Mouse (Mus musculus): ENCODE results near the gene Slc30a7. TPM values are rescaled to one million over a fixed set of nuclear protein-coding genes. Genes with fewer than 3 reads are reported as not detected.

The Slc30a7 gene
- polyA plus RNA-seq, 1 experiment from 2014 or later: 27.8 TPM

GRCm38 (mm10) chr3:115979000-115979399, 28.2 kb downstream of the Slc30a7 start:
- WGBS: 36% methylated on average over 1 of the region's 1 CpGs
- Histone ChIP-seq H3K9ac (ENCODE audit: low read depth, low read length) (no peak overlapping the region), H3K27me3 (replicated peaks; ENCODE audit: control insufficient read depth, insufficient read depth, low read length) (no peaks in the 10 kb centered on the region), H3K4me3 (ENCODE audit: low read depth, low read length) (no peak overlapping the region), H3K4me1 (replicated peaks; ENCODE audit: control insufficient read depth, insufficient read depth, low read length) (no peaks in the 10 kb centered on the region), H3K36me3 (ENCODE audit: control insufficient read depth, insufficient read depth, low read length) (peaks cover 13% of the 10 kb centered on the region; the same call in 1 of the 2 replicates), H3K27ac (ENCODE audit: low read depth, low read length) (no peak overlapping the region), H3K4me2 (no peak overlapping the region), H3K9me3 (ENCODE audit: control insufficient read depth, low read length) (no peaks in the 10 kb centered on the region)
- ATAC-seq (replicated peaks; ENCODE audit: low FRiP score) (no peak), DNase-seq (ENCODE audit: low spot score) (no peak)

GRCm38 (mm10) chr3:115974995-115975394, 32.2 kb downstream of the Slc30a7 start:
- H3K4me3 ChIP-seq (ENCODE audit: low read depth, low read length): no peak overlapping the region
- H3K27me3 ChIP-seq (replicated peaks; ENCODE audit: control insufficient read depth, insufficient read depth, low read length): no peaks in the 10 kb centered on the region
- no peak for DNase-seq (ENCODE audit: low spot score)
- no peaks in the 10 kb centered on the region for H3K4me1 ChIP-seq (replicated peaks; ENCODE audit: control insufficient read depth, insufficient read depth, low read length)
- no peak for ATAC-seq (replicated peaks; ENCODE audit: low FRiP score)
- peaks cover 10% of the 10 kb centered on the region; the same call in 1 of the 2 replicates for H3K36me3 ChIP-seq (ENCODE audit: control insufficient read depth, insufficient read depth, low read length)
- no peaks in the 10 kb centered on the region for H3K9me3 ChIP-seq (ENCODE audit: control insufficient read depth, low read length)
- no peak overlapping the region for H3K27ac ChIP-seq (ENCODE audit: low read depth, low read length)
- no peak overlapping the region for H3K9ac ChIP-seq (ENCODE audit: low read depth, low read length)
- 92% methylated on average over 10 of the region's 10 CpGs for WGBS
- H3K4me2 ChIP-seq: no peak overlapping the region

- no peak overlapping the region for H3K27ac ChIP-seq (ENCODE audit: low read depth, low read length)
- no peaks in the 10 kb centered on the region for H3K9me3 ChIP-seq (ENCODE audit: control insufficient read depth, low read length)
- no peaks in the 10 kb centered on the region for H3K27me3 ChIP-seq (replicated peaks; ENCODE audit: control insufficient read depth, insufficient read depth, low read length)
- H3K9ac ChIP-seq (ENCODE audit: low read depth, low read length): no peak overlapping the region
- H3K36me3 ChIP-seq (ENCODE audit: control insufficient read depth, insufficient read depth, low read length): peaks cover 6% of the 10 kb centered on the region; the same call in 1 of the 2 replicates
- ATAC-seq (replicated peaks; ENCODE audit: low FRiP score) (no peak), DNase-seq (ENCODE audit: low spot score) (no peak)
- no peak overlapping the region for H3K4me3 ChIP-seq (ENCODE audit: low read depth, low read length)
- H3K4me1 ChIP-seq (replicated peaks; ENCODE audit: control insufficient read depth, insufficient read depth, low read length): no peaks in the 10 kb centered on the region
- WGBS: 86% methylated on average over 6 of the region's 6 CpGs
- no peak overlapping the region for H3K4me2 ChIP-seq
Measured at GRCm38 (mm10) chr3:115974228-115974627, 33.0 kb downstream of the Slc30a7 start.

GRCm38 (mm10) chr3:115971891-115972646, 35.1 kb downstream of the Slc30a7 start:
- ATAC-seq (replicated peaks; ENCODE audit: low FRiP score): no peak
- H3K4me3 ChIP-seq (ENCODE audit: low read depth, low read length): no peak overlapping the region
- no peak overlapping the region for H3K9ac ChIP-seq (ENCODE audit: low read depth, low read length)
- peaks cover 4% of the 10 kb centered on the region; the same call in 1 of the 2 replicates for H3K36me3 ChIP-seq (ENCODE audit: control insufficient read depth, insufficient read depth, low read length)
- DNase-seq (ENCODE audit: low spot score): no peak
- H3K4me1 ChIP-seq (replicated peaks; ENCODE audit: control insufficient read depth, insufficient read depth, low read length): no peaks in the 10 kb centered on the region
- no peak overlapping the region for H3K27ac ChIP-seq (ENCODE audit: low read depth, low read length)
- no peak overlapping the region for H3K4me2 ChIP-seq
- H3K27me3 ChIP-seq (replicated peaks; ENCODE audit: control insufficient read depth, insufficient read depth, low read length): no peaks in the 10 kb centered on the region
- H3K9me3 ChIP-seq (ENCODE audit: control insufficient read depth, low read length): no peaks in the 10 kb centered on the region
- WGBS: 89% methylated on average over 14 of the region's 14 CpGs

- H3K4me2 ChIP-seq: no peak overlapping the region
- no peaks in the 10 kb centered on the region for H3K9me3 ChIP-seq (ENCODE audit: control insufficient read depth, low read length)
- 92% methylated on average over 20 of the region's 20 CpGs for WGBS
- H3K27ac ChIP-seq (ENCODE audit: low read depth, low read length): no peak overlapping the region
- H3K4me1 ChIP-seq (replicated peaks; ENCODE audit: control insufficient read depth, insufficient read depth, low read length): no peaks in the 10 kb centered on the region
- H3K4me3 ChIP-seq (ENCODE audit: low read depth, low read length): no peak overlapping the region
- no peak for DNase-seq (ENCODE audit: low spot score)
- ATAC-seq (replicated peaks; ENCODE audit: low FRiP score): no peak
- no peaks in the 10 kb centered on the region for H3K27me3 ChIP-seq (replicated peaks; ENCODE audit: control insufficient read depth, insufficient read depth, low read length)
- H3K36me3 ChIP-seq (ENCODE audit: control insufficient read depth, insufficient read depth, low read length): peaks cover 4% of the 10 kb centered on the region; the same call in 1 of the 2 replicates
- no peak overlapping the region for H3K9ac ChIP-seq (ENCODE audit: low read depth, low read length)
Measured at GRCm38 (mm10) chr3:115971045-115971785, 36.0 kb downstream of the Slc30a7 start.

GRCm38 (mm10) chr3:115968745-115969530, 38.3 kb downstream of the Slc30a7 start:
- 84% methylated on average over 10 of the region's 10 CpGs for WGBS
- Histone ChIP-seq H3K36me3 (ENCODE audit: control insufficient read depth, insufficient read depth, low read length) (no peaks in the 10 kb centered on the region; the same call in 1 of the 2 replicates), H3K27ac (ENCODE audit: low read depth, low read length) (no peak overlapping the region), H3K4me1 (replicated peaks; ENCODE audit: control insufficient read depth, insufficient read depth, low read length) (no peaks in the 10 kb centered on the region), H3K4me2 (no peak overlapping the region), H3K9me3 (ENCODE audit: control insufficient read depth, low read length) (no peaks in the 10 kb centered on the region), H3K4me3 (ENCODE audit: low read depth, low read length) (no peak overlapping the region), H3K9ac (ENCODE audit: low read depth, low read length) (no peak overlapping the region), H3K27me3 (replicated peaks; ENCODE audit: control insufficient read depth, insufficient read depth, low read length) (no peaks in the 10 kb centered on the region)
- ATAC-seq (replicated peaks; ENCODE audit: low FRiP score): no peak
- no peak for DNase-seq (ENCODE audit: low spot score)

- no peak for DNase-seq (ENCODE audit: low spot score)
- WGBS: 94% methylated on average over 5 of the region's 5 CpGs
Measured at GRCm38 (mm10) chr3:115964071-115964470, 43.1 kb downstream of the Slc30a7 start.

GRCm38 (mm10) chr3:115963597-115963996, 43.6 kb downstream of the Slc30a7 start:
- Histone ChIP-seq H3K27ac (ENCODE audit: low read depth, low read length) (no peak overlapping the region), H3K9ac (ENCODE audit: low read depth, low read length) (no peak overlapping the region), H3K4me2 (no peak overlapping the region), H3K9me3 (ENCODE audit: control insufficient read depth, low read length) (no peaks in the 10 kb centered on the region), H3K27me3 (replicated peaks; ENCODE audit: control insufficient read depth, insufficient read depth, low read length) (no peaks in the 10 kb centered on the region), H3K36me3 (ENCODE audit: control insufficient read depth, insufficient read depth, low read length) (no peaks in the 10 kb centered on the region; the same call in 1 of the 2 replicates), H3K4me3 (ENCODE audit: low read depth, low read length) (no peak overlapping the region), H3K4me1 (replicated peaks; ENCODE audit: control insufficient read depth, insufficient read depth, low read length) (no peaks in the 10 kb centered on the region)
- DNase-seq (ENCODE audit: low spot score): no peak
- ATAC-seq (replicated peaks; ENCODE audit: low FRiP score): no peak
- 89% methylated on average over 1 of the region's 1 CpGs for WGBS

More at GRCm38 (mm10) chr3:115964071-115964470, 43.1 kb downstream of the Slc30a7 start:
- Histone ChIP-seq H3K9ac (ENCODE audit: low read depth, low read length) (no peak overlapping the region), H3K4me1 (replicated peaks; ENCODE audit: control insufficient read depth, insufficient read depth, low read length) (no peaks in the 10 kb centered on the region), H3K4me2 (no peak overlapping the region), H3K27ac (ENCODE audit: low read depth, low read length) (no peak overlapping the region), H3K4me3 (ENCODE audit: low read depth, low read length) (no peak overlapping the region), H3K36me3 (ENCODE audit: control insufficient read depth, insufficient read depth, low read length) (no peaks in the 10 kb centered on the region; the same call in 1 of the 2 replicates), H3K9me3 (ENCODE audit: control insufficient read depth, low read length) (no peaks in the 10 kb centered on the region), H3K27me3 (replicated peaks; ENCODE audit: control insufficient read depth, insufficient read depth, low read length) (no peaks in the 10 kb centered on the region)
- ATAC-seq (replicated peaks; ENCODE audit: low FRiP score): no peak
